9 mouse cellular contexts compared by ENCODE assay signal in genomic region chr7:43442684-43443083, GRCm38 (mm10). TPM values are rescaled to one million over a fixed set of nuclear protein-coding genes. Genes with fewer than 3 reads are reported as not detected.
A peak's percentile ranks its signal among the peaks of the same experiment; 100 is the strongest.
DNase-seq lines count a peak whose midpoint lies in the region; ATAC-seq and TF ChIP-seq lines count a peak whose summit lies in the region.
"Had no signal": no experiment of that assay in that cellular context is flagged by ENCODE, and none has a peak within 500 bp of the region (broad histone marks: within the 10 kb centered on the region; RNA-seq: fewer than 3 reads in every experiment).

No protein-coding gene starts in this region.

- no peaks in the 10 kb centered on the region for H3K27me3 ChIP-seq in heart, embryonic 16.5 days (ENCODE audit: control insufficient read depth, insufficient read depth, low read length)
- H3K27me3 ChIP-seq in hindbrain, embryonic 13.5 days = no peaks in the 10 kb centered on the region
- 0 out of 2 replicates have a peak, but pooled peaks cover 4% of the 10 kb centered on the region for H3K27me3 ChIP-seq in midbrain, embryonic 12.5 days

- TF ChIP-seq POLR2A in bone marrow, adult 2 months (IDR thresholded peaks at IDR 0.05; ENCODE audit: borderline replicate concordance, control insufficient read depth, low read depth, low read length) = no peak

- H3K4me3 ChIP-seq in heart, embryonic 16.5 days (ENCODE audit: low read length) = peak overlapping the region; percentile 72
- peak overlapping the region; percentile 90 for H3K4me3 ChIP-seq in bone marrow, adult 2 months (replicated peaks; ENCODE audit: control insufficient read depth, low read depth, low read length)
- peak overlapping the region; percentile 57 for H3K4me3 ChIP-seq in hindbrain, embryonic 13.5 days
- peak overlapping the region; percentile 58 for H3K4me3 ChIP-seq in midbrain, embryonic 12.5 days

- H3K9ac ChIP-seq in heart, embryonic 16.5 days (ENCODE audit: low read length) = peak overlapping the region; percentile 78
- H3K9ac ChIP-seq in hindbrain, embryonic 13.5 days = peak overlapping the region; percentile 75
- H3K9ac ChIP-seq in midbrain, embryonic 12.5 days (replicated peaks) = peak overlapping the region; percentile 60

- WGBS in heart, embryonic 16.5 days = 20% methylated on average over 9 of the region's 9 CpGs
- 5% methylated on average over 9 of the region's 9 CpGs for WGBS in bone marrow, adult 2 months
- 11% methylated on average over 9 of the region's 9 CpGs for WGBS in hindbrain, embryonic 13.5 days
- WGBS in midbrain, embryonic 12.5 days = 11% methylated on average over 9 of the region's 9 CpGs

- peak overlapping the region; percentile 87 for H3K4me2 ChIP-seq in heart, embryonic 16.5 days (ENCODE audit: low read depth, low read length)
- peak overlapping the region; percentile 72 for H3K4me2 ChIP-seq in hindbrain, embryonic 13.5 days
- H3K4me2 ChIP-seq in midbrain, embryonic 12.5 days (replicated peaks) = peak overlapping the region; percentile 81

- H3K9me3 ChIP-seq in heart, embryonic 16.5 days (replicated peaks; ENCODE audit: control insufficient read depth, low read length) = no peaks in the 10 kb centered on the region
- H3K9me3 ChIP-seq in hindbrain, embryonic 13.5 days = no peaks in the 10 kb centered on the region
- H3K9me3 ChIP-seq in midbrain, embryonic 12.5 days = no peaks in the 10 kb centered on the region

- H3K36me3 ChIP-seq in heart, embryonic 16.5 days (ENCODE audit: control insufficient read depth, insufficient read depth) = peaks cover 2% of the 10 kb centered on the region; the same call in 1 of the 2 replicates
- no peaks in the 10 kb centered on the region for H3K36me3 ChIP-seq in hindbrain, embryonic 13.5 days
- no peaks in the 10 kb centered on the region for H3K36me3 ChIP-seq in midbrain, embryonic 12.5 days

- no peak for ATAC-seq in heart, embryonic 16.5 days (replicated peaks; ENCODE audit: extremely low read depth, insufficient read depth, low FRiP score)
- ATAC-seq in hindbrain, embryonic 13.5 days (ENCODE audit: low FRiP score) = no peak
- ATAC-seq in midbrain, embryonic 12.5 days (ENCODE audit: low FRiP score, low read depth) = no peak
- ATAC-seq in monocyte, adult 5-6 weeks (replicated peaks; ENCODE audit: insufficient number of reproducible peaks, low FRiP score, low TSS enrichment, poor library complexity, severe bottlenecking) = no peak

- DNase-seq in heart, adult 18-20 months = no peak
- no peak for DNase-seq in layer of hippocampus, postnatal 14 days (ENCODE audit: low spot score in 2 of 2)
- DNase-seq in T-cell, adult 2 months (ENCODE audit: low spot score) = no peak

- H3K4me1 ChIP-seq in heart, embryonic 16.5 days (ENCODE audit: control insufficient read depth, insufficient read depth, low read length) = peaks cover 18% of the 10 kb centered on the region
- peaks cover 4% of the 10 kb centered on the region; the same call in 1 of the 2 replicates for H3K4me1 ChIP-seq in bone marrow, adult 2 months (ENCODE audit: control insufficient read depth, insufficient read depth, low read length)
- H3K4me1 ChIP-seq in hindbrain, embryonic 13.5 days (replicated peaks) = peaks cover 22% of the 10 kb centered on the region
- peaks cover 14% of the 10 kb centered on the region for H3K4me1 ChIP-seq in midbrain, embryonic 12.5 days

- H3K27ac ChIP-seq in heart, embryonic 16.5 days (ENCODE audit: low read length) = peak overlapping the region; percentile 100
- peak overlapping the region; percentile 75 for H3K27ac ChIP-seq in bone marrow, adult 2 months (ENCODE audit: control insufficient read depth, insufficient read depth, low read depth, low read length, poor library complexity)
- H3K27ac ChIP-seq in hindbrain, embryonic 13.5 days = peak overlapping the region; percentile 93
- peak overlapping the region; percentile 83 for H3K27ac ChIP-seq in midbrain, embryonic 12.5 days (replicated peaks)

- TF ChIP-seq CTCF in bone marrow, adult 2 months (IDR thresholded peaks at IDR 0.05; ENCODE audit: control insufficient read depth, insufficient read depth, low read length) = no peak

RNA-seq across cellular contexts. Expression of gene Etfb, which starts 1.2 kb away (rescaled TPM):
- polyA plus RNA-seq in heart, embryonic 16.5 days (2015; fragmentation: Nextera tagmentation; extraction: Ambion mirVana) = 803 and 831 TPM in 2 replicates
- 1,000 to 10,000 TPM; 1,290 to 1,427 TPM for total RNA-seq in heart, adult 18-20 months (2021)
- polyA plus RNA-seq in bone marrow, adult 2 months (2011; ENCODE audit: insufficient read depth, insufficient read length, low replicate concordance, missing spikeins) = 149 and 240 TPM in 2 replicates
- polyA plus RNA-seq in hindbrain, embryonic 13.5 days (2015; fragmentation: Nextera tagmentation; extraction: Ambion mirVana) = 149 and 154 TPM in 2 replicates
- 147 and 163 TPM in 2 replicates for polyA plus RNA-seq in midbrain, embryonic 12.5 days (2016; fragmentation: Nextera tagmentation; extraction: Ambion mirVana)
- 178 to 222 TPM (median 221 TPM) in 3 replicates for total RNA-seq in monocyte, adult 5-6 weeks (2017)
- 10 to 100 TPM; 65.6 to 75.0 TPM for total RNA-seq in layer of hippocampus, postnatal 14 days (2021)

RNA-seq across cellular contexts. Expression of gene Gm45233, which starts 1.2 kb away (rescaled TPM):
- polyA plus RNA-seq in heart, embryonic 16.5 days (2015; fragmentation: Nextera tagmentation; extraction: Ambion mirVana) = 0.18 and 0.97 TPM in 2 replicates
- under 1 TPM in 1 of 2 experiments, not detected in 1; 0.60 TPM for total RNA-seq in heart, adult 18-20 months (2021)
- polyA plus RNA-seq in bone marrow, adult 2 months (2011; ENCODE audit: insufficient read depth, insufficient read length, low replicate concordance, missing spikeins) = not detected in 2 replicates
- polyA plus RNA-seq in hindbrain, embryonic 13.5 days (2015; fragmentation: Nextera tagmentation; extraction: Ambion mirVana) = 0.39 TPM in 2 replicates
- 1.4 TPM in 1 of 2 replicates, not detected in the other for polyA plus RNA-seq in midbrain, embryonic 12.5 days (2016; fragmentation: Nextera tagmentation; extraction: Ambion mirVana)
- total RNA-seq in monocyte, adult 5-6 weeks (2017) = not detected in 3 replicates
- total RNA-seq in layer of hippocampus, postnatal 14 days (2021) = 1 to 10 TPM in 1 of 2 experiments, under 1 TPM in 1; 0.93 to 1.1 TPM

RNA-seq across cellular contexts. Expression of gene Cldnd2, which starts 2.1 kb away (rescaled TPM):
- polyA plus RNA-seq in heart, embryonic 16.5 days (2015; fragmentation: Nextera tagmentation; extraction: Ambion mirVana) = not detected in 2 replicates
- total RNA-seq in heart, adult 18-20 months (2021) = not detected
- 2.0 and 4.7 TPM in 2 replicates for polyA plus RNA-seq in bone marrow, adult 2 months (2011; ENCODE audit: insufficient read depth, insufficient read length, low replicate concordance, missing spikeins)
- not detected in 2 replicates for polyA plus RNA-seq in hindbrain, embryonic 13.5 days (2015; fragmentation: Nextera tagmentation; extraction: Ambion mirVana)
- not detected in 2 replicates for polyA plus RNA-seq in midbrain, embryonic 12.5 days (2016; fragmentation: Nextera tagmentation; extraction: Ambion mirVana)
- total RNA-seq in monocyte, adult 5-6 weeks (2017) = 3.2 TPM in 1 of 3 replicates, not detected in the others
- total RNA-seq in layer of hippocampus, postnatal 14 days (2021) = not detected
- total RNA-seq: left cerebral cortex, postnatal 4 days had no signal

RNA-seq across cellular contexts. Expression of gene Nkg7, which starts 5.8 kb away (rescaled TPM):
- polyA plus RNA-seq in heart, embryonic 16.5 days (2015; fragmentation: Nextera tagmentation; extraction: Ambion mirVana) = 11.6 and 20.9 TPM in 2 replicates
- 1 to 10 TPM; 1.1 to 2.2 TPM for total RNA-seq in heart, adult 18-20 months (2021)
- 18.5 and 43.6 TPM in 2 replicates for polyA plus RNA-seq in bone marrow, adult 2 months (2011; ENCODE audit: insufficient read depth, insufficient read length, low replicate concordance, missing spikeins)
- polyA plus RNA-seq in hindbrain, embryonic 13.5 days (2015; fragmentation: Nextera tagmentation; extraction: Ambion mirVana) = 0.26 TPM in 1 of 2 replicates, not detected in the other
- polyA plus RNA-seq in midbrain, embryonic 12.5 days (2016; fragmentation: Nextera tagmentation; extraction: Ambion mirVana) = not detected in 2 replicates
- total RNA-seq in monocyte, adult 5-6 weeks (2017) = 289 to 1,005 TPM (median 345 TPM) in 3 replicates
- not detected for total RNA-seq in layer of hippocampus, postnatal 14 days (2021)
- total RNA-seq: left cerebral cortex, postnatal 4 days had no signal

RNA-seq across cellular contexts. Expression of gene Lim2, which starts 15.2 kb away (rescaled TPM):
- not detected in 2 replicates for polyA plus RNA-seq in heart, embryonic 16.5 days (2015; fragmentation: Nextera tagmentation; extraction: Ambion mirVana)
- not detected for total RNA-seq in heart, adult 18-20 months (2021)
- polyA plus RNA-seq in bone marrow, adult 2 months (2011; ENCODE audit: insufficient read depth, insufficient read length, low replicate concordance, missing spikeins) = 1.9 and 2.1 TPM in 2 replicates
- polyA plus RNA-seq in hindbrain, embryonic 13.5 days (2015; fragmentation: Nextera tagmentation; extraction: Ambion mirVana) = not detected in 2 replicates
- polyA plus RNA-seq in midbrain, embryonic 12.5 days (2016; fragmentation: Nextera tagmentation; extraction: Ambion mirVana) = not detected in 2 replicates
- total RNA-seq in monocyte, adult 5-6 weeks (2017) = 0.49 TPM in 1 of 3 replicates, not detected in the others
- total RNA-seq in layer of hippocampus, postnatal 14 days (2021) = not detected
- total RNA-seq: left cerebral cortex, postnatal 4 days had no signal
